Mouse (Mus musculus) neural tube, embryonic 15.5 days (tissue): ENCODE data around the gene Acsm5. TPM values are rescaled to one million over a fixed set of nuclear protein-coding genes. Genes with fewer than 3 reads are reported as not detected.
"Not testable (repeated sequence)": the region's sequence is repeated elsewhere in the genome, so short reads cannot be mapped to it uniquely, and the experiment has no call there.

Experiments used
- ATAC-seq: fragments of 200-750 bp; cut with Nextera tagmentation; 2 replicates; pipeline ENCODE4 v1.8.0; 2017; ENCODE audit warnings: mild to moderate bottlenecking, moderate TSS enrichment, moderate library complexity; ENCODE audit not compliant: low FRiP score
- H3K27ac ChIP-seq: fragments of 300-500 bp; sonication (generic); replicated peaks from 2 replicates; pipeline ENCODE4 v1.5.1; 2015; ENCODE audit warnings: mild to moderate bottlenecking, inconsistent platforms
- H3K27me3 ChIP-seq: fragments of 300-500 bp; sonication (generic); replicated peaks from 2 replicates; pipeline ENCODE4 v1.6.1; 2015; ENCODE audit warnings: inconsistent platforms
- H3K36me3 ChIP-seq: fragments of 300-500 bp; sonication (generic); 2 replicates; pipeline ENCODE4 v1.6.1; 2015; ENCODE audit warnings: inconsistent platforms
- H3K4me1 ChIP-seq: fragments of 300-500 bp; sonication (generic); 2 replicates; pipeline ENCODE4 v1.6.1; 2015; ENCODE audit warnings: inconsistent platforms
- H3K4me2 ChIP-seq: fragments of 300-500 bp; sonication (generic); 2 replicates; pipeline ENCODE4 v1.6.1; 2015; ENCODE audit warnings: inconsistent platforms, mild to moderate bottlenecking, moderate library complexity
- H3K4me3 ChIP-seq: fragments of 300-500 bp; sonication (generic); replicated peaks from 2 replicates; pipeline ENCODE4 v1.5.1; 2015; ENCODE audit warnings: mild to moderate bottlenecking, inconsistent platforms
- H3K9ac ChIP-seq: fragments of 300-500 bp; sonication (generic); replicated peaks from 2 replicates; pipeline ENCODE4 v1.6.1; 2015; ENCODE audit warnings: mild to moderate bottlenecking, inconsistent platforms
- H3K9me3 ChIP-seq: fragments of 300-500 bp; sonication (generic); replicated peaks from 2 replicates; pipeline ENCODE4 v1.6.1; 2016; ENCODE audit warnings: inconsistent platforms
- WGBS: fragments of 180-500 bp; shearing (Covaris S2); methylation state at CpG from one replicate; pipeline ENCODE4 v1.1.7; 2015; ENCODE audit warnings: mixed read lengths; 5-methylcytosine and 5-hydroxymethylcytosine counted together
- polyA plus RNA-seq: library from polyadenylated mRNA; unstranded; fragments of >200 nt; fragmentation: Nextera tagmentation; extraction: Ambion mirVana; gene quantifications from 2 replicates; pipeline ENCODE4 v1.2.1, GENCODE M21; 2015

Acsm5 gene
- polyA plus RNA-seq, 1 experiment from 2014 or later: 0.08 TPM

GRCm38 (mm10) chr7:119550471-119551222, 31.4 kb downstream of the Acsm5 start:
- no peaks in the 10 kb centered on the region for H3K27me3 ChIP-seq
- no peaks in the 10 kb centered on the region for H3K4me1 ChIP-seq
- H3K27ac ChIP-seq: no peak overlapping the region
- H3K4me2 ChIP-seq: no peak overlapping the region
- ATAC-seq: no peak
- H3K9ac ChIP-seq: no peak overlapping the region
- no peak overlapping the region for H3K4me3 ChIP-seq
- WGBS: 90% methylated on average over 3 of the region's 3 CpGs
- H3K36me3 ChIP-seq: no peaks in the 10 kb centered on the region
- no peaks in the 10 kb centered on the region for H3K9me3 ChIP-seq

DNA sequence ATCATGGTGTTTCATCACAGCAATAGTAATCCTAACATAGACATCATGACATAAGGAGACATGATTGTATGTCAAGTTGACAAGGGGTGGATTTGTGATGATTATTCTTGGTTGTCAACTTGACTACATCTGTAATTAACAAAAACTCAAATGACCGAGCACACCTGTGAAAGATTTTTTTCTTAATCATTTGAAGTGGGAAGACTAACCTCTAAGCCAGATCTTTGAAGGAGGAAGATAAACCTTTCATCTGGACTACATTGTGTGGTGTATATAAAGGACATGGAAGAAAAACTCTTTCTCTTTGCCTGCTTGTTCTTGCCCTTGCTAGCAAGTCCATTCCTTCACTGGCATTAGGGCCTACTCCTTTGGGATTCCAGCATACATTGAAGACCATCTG, 34.8 kb downstream of the Acsm5 start, which contains the start of gene Acsm2:
Gene Acsm2, plus strand, starts transcription at position 301 of the 400 bp plus-strand sequence.
- 94% methylated on average over 1 of the region's 1 CpGs for WGBS

GRCm38 (mm10) chr7:119559789-119560451, 40.7 kb downstream of the Acsm5 start:
- no peaks in the 10 kb centered on the region for H3K9me3 ChIP-seq
- H3K4me2 ChIP-seq: no peak overlapping the region
- H3K9ac ChIP-seq: no peak overlapping the region
- no peaks in the 10 kb centered on the region for H3K27me3 ChIP-seq
- WGBS: 79% methylated on average over 3 of the region's 3 CpGs
- H3K4me3 ChIP-seq: no peak overlapping the region
- no peaks in the 10 kb centered on the region for H3K36me3 ChIP-seq
- no peak for ATAC-seq
- H3K4me1 ChIP-seq: no peaks in the 10 kb centered on the region
- H3K27ac ChIP-seq: no peak overlapping the region

More for the DNA sequence above, 34.8 kb downstream of the Acsm5 start, which contains the start of gene Acsm2:
- ATAC-seq: no peak
- Histone ChIP-seq H3K27me3 (no peaks in the 10 kb centered on the region), H3K4me1 (no peaks in the 10 kb centered on the region), H3K9ac (no peak within 1 kb of the TSS), H3K27ac (no peak within 1 kb of the TSS), H3K9me3 (no peaks in the 10 kb centered on the region), H3K4me2 (no peak within 1 kb of the TSS), H3K4me3 (no peak within 1 kb of the TSS), H3K36me3 (no peaks in the 10 kb centered on the region)

DNA sequence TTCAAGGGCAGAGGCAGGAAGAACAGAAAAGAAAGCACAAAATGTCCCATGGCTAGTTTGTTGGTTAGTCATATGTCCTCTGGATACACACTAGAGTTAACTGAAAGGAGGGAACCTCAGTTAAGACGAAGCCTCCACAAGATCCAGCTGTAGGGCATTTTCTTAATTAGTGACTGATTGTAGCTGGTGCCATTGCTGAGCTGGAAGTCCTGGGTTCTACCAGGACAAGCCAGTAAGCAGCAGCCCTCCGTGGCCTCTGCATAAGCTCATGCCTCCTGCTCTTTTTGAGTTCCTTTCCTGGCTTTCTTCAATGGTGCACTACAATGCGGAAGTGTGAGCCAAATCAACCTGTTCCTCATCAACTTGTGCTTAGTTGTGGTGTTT, 41.2 kb downstream of the Acsm5 start:
- ATAC-seq: no peak
- whole genome bisulfite sequencing: 94% methylated on average over 3 of the region's 3 CpGs
- H3K4me2 ChIP-seq: no peak overlapping the region
- no peak overlapping the region for H3K4me3 ChIP-seq
- no peak overlapping the region for H3K27ac ChIP-seq
- H3K27me3 ChIP-seq: no peaks in the 10 kb centered on the region
- H3K9me3 ChIP-seq: no peaks in the 10 kb centered on the region
- H3K36me3 ChIP-seq: no peaks in the 10 kb centered on the region
- no peaks in the 10 kb centered on the region for H3K4me1 ChIP-seq
- H3K9ac ChIP-seq: no peak overlapping the region

- Histone ChIP-seq H3K9ac (no peak overlapping the region), H3K36me3 (no peaks in the 10 kb centered on the region), H3K4me1 (no peaks in the 10 kb centered on the region), H3K4me2 (no peak overlapping the region), H3K4me3 (no peak overlapping the region), H3K27me3 (no peaks in the 10 kb centered on the region), H3K27ac (no peak overlapping the region), H3K9me3 (no peaks in the 10 kb centered on the region)
- WGBS: 49% methylated on average over 4 of the region's 4 CpGs
- ATAC-seq: no peak
Observed at GRCm38 (mm10) chr7:119561441-119561840, 42.2 kb downstream of the Acsm5 start.

DNA sequence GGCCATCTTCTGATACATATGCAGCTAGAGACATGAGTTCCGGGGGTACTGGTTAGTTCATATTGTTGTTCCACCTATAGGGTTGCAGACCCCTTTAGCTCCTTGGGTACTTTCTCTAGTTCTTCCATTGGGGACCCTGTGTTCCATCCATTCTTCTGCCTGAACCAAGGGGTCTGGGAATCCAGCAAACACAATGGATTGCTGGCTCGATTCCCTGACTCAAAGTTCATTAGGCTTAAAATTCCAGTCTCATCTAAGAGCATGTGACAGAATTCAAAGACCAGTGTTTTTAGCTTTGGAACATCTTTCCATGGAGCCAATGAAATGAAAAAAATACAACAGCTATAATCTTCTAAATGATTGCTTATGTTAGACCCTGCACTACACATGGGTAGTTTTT, 43.2 kb downstream of the Acsm5 start:
- H3K9ac ChIP-seq, H3K4me3 ChIP-seq, H3K4me2 ChIP-seq, H3K27me3 ChIP-seq, ATAC-seq, H3K4me1 ChIP-seq, H3K27ac ChIP-seq, H3K36me3 ChIP-seq, H3K9me3 ChIP-seq: not testable (repeated sequence)
- 89% methylated on average over 2 of the region's 2 CpGs for WGBS

- Histone ChIP-seq H3K4me3 (no peak overlapping the region), H3K9ac (no peak overlapping the region), H3K4me1 (no peaks in the 10 kb centered on the region), H3K27me3 (no peaks in the 10 kb centered on the region), H3K4me2 (no peak overlapping the region), H3K36me3 (no peaks in the 10 kb centered on the region), H3K9me3 (no peaks in the 10 kb centered on the region), H3K27ac (no peak overlapping the region)
- no peak for ATAC-seq
- 75% methylated on average over 3 of the region's 3 CpGs for WGBS
Observed at GRCm38 (mm10) chr7:119594530-119595107, 75.4 kb downstream of the Acsm5 start.

Other genes starting within 250 kb of the Acsm5 start
- not detected in 2 replicates for gene Gp2, start 60.2 kb upstream of the Acsm5 start, polyA plus RNA-seq
- not detected in 2 replicates for gene Umod, start 40.2 kb upstream of the Acsm5 start, polyA plus RNA-seq
- gene Pdilt, start 4.0 kb downstream of the Acsm5 start, polyA plus RNA-seq: 0.10 and 0.14 TPM in 2 replicates
- not detected in 2 replicates for gene Acsm2, start 34.9 kb downstream of the Acsm5 start, polyA plus RNA-seq
- not detected in 2 replicates for gene Acsm1, start 87.6 kb downstream of the Acsm5 start, polyA plus RNA-seq
- gene Acsm4, start 170.6 kb downstream of the Acsm5 start, polyA plus RNA-seq: not detected in 2 replicates
- 65.0 and 68.6 TPM in 2 replicates for gene Thumpd1, start 201.3 kb downstream of the Acsm5 start, polyA plus RNA-seq
- gene Acsm3, start 241.5 kb downstream of the Acsm5 start, polyA plus RNA-seq: 0.51 TPM in 1 of 2 replicates, not detected in the other